Mouse (Mus musculus): ENCODE data around the gene Tbc1d17.

- TF ChIP-seq CTCF (IDR thresholded peaks at IDR 0.05; ENCODE audit: low read depth, low read length) (no peak), EP300 (IDR thresholded peaks at IDR 0.05; ENCODE audit: insufficient read depth, low read depth, low read length) (0 out of 2 replicates have a peak, but pooled peaks have one; percentile 13), POLR2A (IDR thresholded peaks at IDR 0.05; ENCODE audit: insufficient read depth, low read length) (peak; percentile 55)
Measured at GRCm38 (mm10) chr7:44892276-44892921, 43.5 kb upstream of the Tbc1d17 start, which contains the start of gene Med25.
